Mouse (Mus musculus) spleen, adult 18-20 months (tissue): ENCODE results near the gene Ermn.

ENCODE experiments used
- DNase-seq, 2 experiments: peaks; one replicate each; pipeline ENCODE4 v3.0.0; 2022; ENCODE audit warnings: mixed read lengths in 2 of 2

Ermn gene

GRCm38 (mm10) chr2:58052821-58053581, at the start of gene Ermn:
TSS of gene Ermn (minus strand) at chr2:58052864.
- DNase-seq, result no peak

DNA sequence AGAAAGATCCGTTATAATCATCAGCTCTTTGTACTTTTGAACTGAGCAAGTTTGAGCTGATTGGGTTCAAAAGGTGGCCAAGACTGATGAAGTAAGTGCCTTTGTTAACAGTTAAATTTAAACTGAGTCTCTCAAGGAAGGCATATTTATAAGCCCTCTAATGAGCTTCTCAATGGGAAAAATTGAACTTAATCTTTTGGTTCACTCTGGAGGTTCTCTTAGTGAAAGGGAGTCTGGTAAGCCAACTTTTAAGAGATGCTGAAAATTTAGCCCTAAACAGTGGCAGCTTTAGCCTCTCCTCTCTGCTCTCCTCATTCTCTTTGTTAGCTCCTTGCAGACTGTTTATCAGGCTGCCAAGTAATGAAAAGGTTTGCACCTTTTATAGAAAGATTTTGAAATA, 42.2 kb upstream of the Ermn start:
- no peak for DNase-seq

- DNase-seq, result no peak
Measured at GRCm38 (mm10) chr2:58086420-58086819, 33.8 kb upstream of the Ermn start.

DNA sequence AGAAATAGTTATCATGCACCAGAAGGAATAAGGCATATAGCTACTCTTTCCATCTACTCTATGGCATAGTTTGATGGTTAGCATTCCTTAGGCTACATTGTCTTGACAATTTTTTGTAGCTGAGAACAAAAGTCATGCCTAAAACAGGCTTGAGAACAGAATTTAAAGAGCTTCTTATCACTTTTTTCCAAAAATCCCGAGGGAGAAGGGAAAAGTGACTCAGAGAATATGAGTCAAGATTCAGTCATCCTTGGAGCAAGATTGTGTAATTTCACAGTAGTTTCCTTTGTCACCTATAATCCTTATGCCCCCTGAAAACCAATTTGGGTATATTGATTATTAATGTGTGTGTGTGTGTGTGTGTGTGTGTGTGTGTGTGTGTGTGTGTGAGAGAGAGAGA, 27.2 kb upstream of the Ermn start:
- DNase-seq, result no peak

GRCm38 (mm10) chr2:58055383-58055782, 2.7 kb upstream of the Ermn start:
- DNase-seq, result peak; percentile 23 to 60

DNA sequence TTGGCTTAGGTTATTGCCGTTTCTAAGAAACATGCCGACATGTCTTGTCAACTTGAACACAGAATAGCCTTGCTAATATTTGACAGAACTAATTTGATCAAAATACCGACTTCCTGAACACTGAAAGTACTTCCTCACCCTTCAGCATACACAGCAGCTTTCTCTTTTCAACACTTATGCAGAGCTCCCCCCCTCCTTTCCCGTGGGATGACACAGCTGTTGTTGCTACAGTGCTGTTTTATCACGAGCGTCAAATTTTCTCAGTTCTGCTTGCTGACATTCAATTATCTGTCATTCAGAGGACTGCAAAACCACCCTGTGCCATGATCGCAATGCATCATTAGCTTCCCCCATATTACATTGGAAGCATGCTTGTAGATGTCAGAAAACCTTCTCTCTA, 10.8 kb downstream of the Ermn start:
- DNase-seq, result no peak

DNA sequence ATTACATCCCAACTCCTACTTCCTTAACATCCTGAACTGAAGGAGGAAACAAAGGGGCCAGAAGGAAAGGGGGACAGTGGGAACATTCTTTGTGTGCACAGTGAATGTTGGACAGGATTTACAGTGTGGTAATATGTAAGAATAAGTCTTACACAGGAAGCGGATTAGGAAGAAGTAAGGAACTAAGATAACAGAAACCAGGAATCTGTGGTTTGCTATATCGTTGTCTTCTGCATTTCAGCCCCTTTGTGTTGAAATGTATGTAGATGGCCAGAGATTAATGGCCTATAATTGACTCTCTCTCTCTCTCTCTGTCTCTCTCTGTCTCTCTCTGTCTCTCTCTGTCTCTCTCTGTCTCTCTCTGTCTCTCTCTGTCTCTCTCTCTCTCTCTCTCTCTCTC, 15.7 kb downstream of the Ermn start:
- DNase-seq, result no peak

- DNase-seq, result no peak
Measured at GRCm38 (mm10) chr2:58035635-58036034, 17.0 kb downstream of the Ermn start.

GRCm38 (mm10) chr2:58031431-58031830, 21.2 kb downstream of the Ermn start:
- DNase-seq, result no peak

- DNase-seq, result no peak
Measured at GRCm38 (mm10) chr2:58029404-58029803, 23.3 kb downstream of the Ermn start.

- no peak for DNase-seq
Measured at GRCm38 (mm10) chr2:58026740-58027139, 25.9 kb downstream of the Ermn start.

DNA sequence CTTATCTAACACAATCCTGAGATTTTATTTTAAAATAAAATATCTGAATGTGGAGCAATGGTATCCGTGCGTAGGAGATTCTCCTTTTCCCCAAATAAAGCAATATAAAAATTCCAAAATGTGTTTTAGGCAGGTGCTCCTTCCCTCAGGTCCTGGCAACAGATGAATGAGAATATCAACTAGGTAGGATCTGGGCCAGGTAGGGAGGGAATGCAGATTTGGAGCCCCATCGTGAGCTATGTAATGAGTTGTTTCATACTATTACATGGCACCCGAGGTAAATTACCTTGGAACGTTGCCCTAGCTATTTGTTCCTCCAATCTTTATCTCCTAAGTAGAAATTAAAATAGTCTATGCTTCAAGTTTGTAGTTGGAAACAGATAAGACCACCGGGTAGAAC, 29.1 kb downstream of the Ermn start:
- DNase-seq, result no peak

DNA sequence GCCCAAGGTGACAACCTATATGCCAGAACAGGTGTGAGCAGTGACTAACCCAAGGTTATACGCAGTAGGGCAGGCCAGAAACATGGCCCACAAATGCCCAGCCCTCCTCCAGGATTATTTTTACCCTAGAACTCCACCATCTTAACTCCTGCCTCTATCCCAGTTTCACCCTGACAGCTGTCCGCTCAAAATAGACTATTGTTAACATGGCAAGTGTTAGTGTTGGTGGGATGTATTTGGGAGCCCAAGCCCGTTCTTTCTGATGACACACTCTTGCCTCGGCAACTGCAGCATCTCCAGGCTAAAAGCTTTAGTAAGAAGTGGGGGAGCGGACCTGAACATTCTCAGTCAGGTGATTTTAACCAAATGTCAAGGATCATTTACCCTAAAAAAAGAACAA, 45.6 kb downstream of the Ermn start:
- no peak for DNase-seq

DNA sequence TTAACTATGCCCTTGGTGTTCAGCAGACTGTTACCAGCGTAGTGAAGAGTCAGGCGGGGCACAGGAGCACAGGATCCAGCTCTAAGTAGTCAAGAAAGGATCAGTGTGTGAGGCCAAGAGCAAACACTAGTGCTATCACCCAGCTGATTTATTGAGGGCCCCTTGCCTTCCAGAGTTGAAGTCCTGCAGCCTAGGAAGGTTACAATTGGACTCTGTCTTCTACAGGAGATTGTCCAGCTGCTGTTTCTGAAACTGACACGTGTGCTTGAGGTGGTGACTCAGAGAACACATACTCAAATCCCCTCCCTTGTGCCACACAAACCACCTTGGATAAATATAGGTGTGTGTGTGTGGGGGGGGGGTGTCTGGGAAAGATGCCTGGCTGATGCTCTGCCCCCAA, 51.2 kb downstream of the Ermn start:
- no peak for DNase-seq

- DNase-seq, result no peak
Measured at GRCm38 (mm10) chr2:57997752-57998430, 54.8 kb downstream of the Ermn start, which contains the start of gene Galnt5. TSS of gene Galnt5 (plus strand) at chr2:57997884.
